Mouse (Mus musculus): ENCODE results near the gene Rsph1. TPM values are rescaled to one million over a fixed set of nuclear protein-coding genes. Genes with fewer than 3 reads are reported as not detected.

Rsph1 gene
- polyA plus RNA-seq, 1 experiment from 2014 or later, result 2.4 TPM

DNA sequence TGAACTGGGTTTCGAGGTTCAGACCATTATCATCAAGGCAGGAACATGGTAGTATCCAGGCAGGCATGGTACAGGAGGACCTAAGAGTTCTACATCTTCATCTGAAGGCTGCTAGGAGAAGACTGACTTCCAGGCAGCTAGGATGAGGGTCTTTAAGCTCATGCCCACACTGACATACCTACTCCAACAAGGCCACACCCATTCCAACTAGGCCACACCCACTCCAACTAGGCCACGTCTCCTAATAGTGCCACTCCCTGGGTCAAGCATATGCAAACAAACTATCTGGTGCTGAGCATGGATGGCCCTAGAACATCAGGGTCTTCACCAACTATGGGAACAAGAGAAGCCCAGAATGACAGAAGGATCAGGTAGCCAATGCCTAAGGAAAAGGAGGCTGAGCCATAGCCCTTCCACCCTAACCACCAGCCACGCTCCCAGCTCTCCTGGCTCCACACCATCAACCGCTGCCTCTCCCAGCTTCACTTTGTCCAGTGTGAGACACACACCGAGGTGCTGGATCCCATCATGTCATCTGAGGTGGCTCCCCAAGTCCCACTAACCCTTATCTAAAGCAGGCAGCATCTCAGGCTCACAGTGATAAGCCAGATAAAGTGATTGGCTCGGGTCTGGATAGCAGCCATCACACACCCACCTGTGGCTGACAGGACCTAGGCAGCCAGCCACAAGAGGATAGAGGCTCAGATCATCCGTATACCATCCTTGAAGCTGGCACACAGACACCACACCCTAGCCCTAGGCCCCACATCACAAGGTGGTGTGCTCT, 38.8 kb downstream of the Rsph1 start:
- Histone ChIP-seq H3K4me1 (no peaks in the 10 kb centered on the region), H3K36me3 (no peaks in the 10 kb centered on the region), H3K27ac (no peak overlapping the region), H3K27me3 (no peaks in the 10 kb centered on the region), H3K9ac (no peak overlapping the region), H3K4me2 (no peak overlapping the region), H3K4me3 (replicated peaks) (no peak overlapping the region), H3K9me3 (replicated peaks) (no peaks in the 10 kb centered on the region)
- ATAC-seq (replicated peaks; ENCODE audit: low FRiP score), result no peak
- 84% methylated on average over 7 of the region's 7 CpGs for WGBS

DNA sequence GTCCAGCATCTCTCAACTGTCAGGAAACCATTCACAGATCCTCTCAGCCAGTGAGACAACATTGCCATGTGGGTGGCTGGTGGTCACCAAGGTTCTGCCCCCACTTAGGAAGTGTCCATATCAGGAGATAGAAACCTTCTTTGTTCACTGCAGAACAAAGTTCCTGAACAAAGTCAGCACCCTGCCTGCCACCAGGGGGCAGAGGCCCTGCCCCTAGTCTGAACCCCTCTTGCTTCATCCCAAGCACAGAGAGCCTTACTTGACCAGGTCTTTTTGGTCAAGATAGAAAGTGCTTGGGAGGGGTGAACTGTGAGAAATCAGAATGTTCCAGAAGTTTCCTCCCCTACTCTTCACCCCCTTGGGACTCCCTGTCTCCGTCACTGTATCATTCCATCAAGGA, 41.3 kb downstream of the Rsph1 start:
- H3K4me2 ChIP-seq, result no peak overlapping the region
- no peaks in the 10 kb centered on the region for H3K4me1 ChIP-seq
- no peaks in the 10 kb centered on the region for H3K36me3 ChIP-seq
- no peak overlapping the region for H3K4me3 ChIP-seq (replicated peaks)
- H3K27ac ChIP-seq, result no peak overlapping the region
- ATAC-seq (replicated peaks; ENCODE audit: low FRiP score), result no peak
- no peaks in the 10 kb centered on the region for H3K27me3 ChIP-seq
- no peak overlapping the region for H3K9ac ChIP-seq
- H3K9me3 ChIP-seq (replicated peaks), result no peaks in the 10 kb centered on the region
- 92% methylated on average over 1 of the region's 1 CpGs for WGBS

DNA sequence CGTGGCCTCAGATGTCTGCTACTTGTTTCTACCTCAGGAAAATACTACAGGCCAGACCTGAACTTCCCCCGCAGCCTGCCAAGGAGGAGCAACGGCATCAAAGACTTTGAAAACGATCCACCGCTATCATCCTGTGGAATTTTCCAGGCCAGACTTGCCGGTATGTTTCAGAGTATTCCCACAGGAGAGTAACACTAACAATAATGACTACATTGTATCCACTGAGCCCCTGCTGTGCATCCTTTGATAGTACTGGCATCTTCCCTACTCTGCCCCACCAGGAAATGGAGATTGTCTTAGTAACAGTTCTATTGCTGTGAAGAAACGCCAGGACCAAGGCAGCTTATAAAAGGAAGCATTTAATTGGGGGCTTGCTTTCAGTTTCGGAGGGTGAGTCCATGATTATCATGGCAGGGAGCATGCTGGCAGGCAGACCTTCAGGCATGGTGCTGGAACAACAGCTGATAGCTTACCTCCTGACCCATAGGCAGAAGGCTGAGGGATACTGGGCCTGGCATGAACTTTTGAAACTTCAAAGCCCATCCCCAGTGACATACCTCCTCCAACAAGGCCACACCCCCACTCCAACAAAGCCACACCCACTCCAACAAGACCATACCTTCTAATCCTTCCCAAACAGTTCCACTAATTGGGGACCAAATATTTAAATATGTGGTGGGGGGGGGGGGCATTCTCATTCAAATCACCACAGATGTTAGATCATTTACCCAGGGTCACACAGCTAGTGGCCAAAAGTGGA, 44.8 kb downstream of the Rsph1 start:
- no peak overlapping the region for H3K27ac ChIP-seq
- no peaks in the 10 kb centered on the region for H3K4me1 ChIP-seq
- H3K9ac ChIP-seq, result no peak overlapping the region
- H3K27me3 ChIP-seq, result no peaks in the 10 kb centered on the region
- no peak overlapping the region for H3K4me3 ChIP-seq (replicated peaks)
- no peaks in the 10 kb centered on the region for H3K9me3 ChIP-seq (replicated peaks)
- no peak overlapping the region for H3K4me2 ChIP-seq
- ATAC-seq (replicated peaks; ENCODE audit: low FRiP score), result no peak
- H3K36me3 ChIP-seq, result no peaks in the 10 kb centered on the region
- WGBS, result 51% methylated on average over 8 of the region's 8 CpGs

DNA sequence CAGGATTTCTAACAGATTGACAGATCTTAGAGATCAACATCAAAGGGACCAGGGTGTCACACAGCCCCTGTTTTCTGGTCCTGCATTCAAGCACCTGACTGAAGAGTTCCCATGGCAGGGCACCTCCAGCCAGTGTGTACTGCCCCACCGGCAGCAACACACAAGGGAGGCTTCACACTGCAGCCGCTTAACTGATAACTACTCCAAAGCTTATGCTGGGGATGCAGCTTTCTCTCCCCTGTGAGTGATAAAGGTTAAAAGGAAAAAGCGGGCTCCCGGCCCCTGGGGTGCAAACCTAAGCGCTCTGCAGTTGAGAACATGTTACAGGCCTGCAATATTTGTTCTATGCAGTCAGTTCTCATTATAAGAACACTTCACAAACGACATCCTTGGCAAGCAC, 45.4 kb downstream of the Rsph1 start:
- Histone ChIP-seq H3K27me3 (no peaks in the 10 kb centered on the region), H3K9me3 (replicated peaks) (no peaks in the 10 kb centered on the region), H3K4me3 (replicated peaks) (no peak overlapping the region), H3K27ac (no peak overlapping the region), H3K9ac (no peak overlapping the region), H3K4me1 (no peaks in the 10 kb centered on the region), H3K36me3 (no peaks in the 10 kb centered on the region), H3K4me2 (no peak overlapping the region)
- WGBS, result 65% methylated on average over 6 of the region's 6 CpGs
- no peak for ATAC-seq (replicated peaks; ENCODE audit: low FRiP score)

DNA sequence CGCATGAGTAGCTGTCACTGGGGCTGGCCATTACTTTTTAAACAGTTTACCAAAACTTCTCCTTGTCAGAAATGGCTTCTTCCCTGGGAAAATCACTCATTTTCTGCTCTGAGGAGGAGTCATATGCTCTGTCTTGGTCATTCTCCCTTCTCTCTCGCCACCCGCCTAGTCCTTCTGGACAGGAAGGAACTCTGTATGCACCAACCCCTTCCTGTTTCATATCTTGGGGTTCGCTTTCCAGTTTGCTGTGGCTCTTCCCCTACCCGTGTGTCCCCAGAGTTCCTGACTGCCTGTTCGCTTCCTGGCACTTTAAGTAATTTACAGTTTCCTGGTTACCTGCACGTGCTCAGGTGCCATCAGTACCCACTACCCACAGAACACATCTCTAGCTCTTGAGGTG, 50.3 kb downstream of the Rsph1 start:
- WGBS, result 81% methylated on average over 7 of the region's 7 CpGs

DNA sequence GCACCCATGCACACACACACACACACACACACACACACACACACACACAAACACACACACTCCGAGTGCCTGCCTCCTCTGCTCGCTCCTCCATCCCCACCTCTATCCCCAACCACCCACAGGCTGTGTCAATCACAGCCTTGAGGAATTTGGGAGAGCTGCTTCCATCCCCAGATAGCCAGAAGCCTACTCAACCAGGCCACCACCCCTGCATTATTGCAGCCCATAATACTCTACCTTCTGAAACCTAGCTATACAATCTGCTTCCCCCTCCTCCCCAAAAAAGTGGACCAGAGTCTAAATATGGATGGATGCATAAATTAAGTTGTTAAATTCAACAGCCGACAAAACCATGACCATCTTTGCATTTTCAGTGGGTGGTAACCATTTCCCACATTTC, 50.8 kb downstream of the Rsph1 start:
- Histone ChIP-seq H3K27ac (no peak overlapping the region), H3K9me3 (replicated peaks) (no peaks in the 10 kb centered on the region), H3K27me3 (no peaks in the 10 kb centered on the region), H3K4me3 (replicated peaks) (no peak overlapping the region), H3K36me3 (no peaks in the 10 kb centered on the region), H3K9ac (no peak overlapping the region), H3K4me2 (no peak overlapping the region), H3K4me1 (peaks cover 10% of the 10 kb centered on the region; the same call in 1 of the 2 replicates)
- WGBS, result 72% methylated on average over 3 of the region's 3 CpGs
- no peak for ATAC-seq (replicated peaks; ENCODE audit: low FRiP score)

More for the DNA sequence above, 50.3 kb downstream of the Rsph1 start:
- no peak overlapping the region for H3K27ac ChIP-seq
- no peak for ATAC-seq (replicated peaks; ENCODE audit: low FRiP score)
- no peaks in the 10 kb centered on the region for H3K27me3 ChIP-seq
- H3K4me1 ChIP-seq, result peaks cover 6% of the 10 kb centered on the region; the same call in 1 of the 2 replicates
- no peak overlapping the region for H3K4me2 ChIP-seq
- H3K36me3 ChIP-seq, result no peaks in the 10 kb centered on the region
- H3K9ac ChIP-seq, result no peak overlapping the region
- H3K9me3 ChIP-seq (replicated peaks), result no peaks in the 10 kb centered on the region
- no peak overlapping the region for H3K4me3 ChIP-seq (replicated peaks)

DNA sequence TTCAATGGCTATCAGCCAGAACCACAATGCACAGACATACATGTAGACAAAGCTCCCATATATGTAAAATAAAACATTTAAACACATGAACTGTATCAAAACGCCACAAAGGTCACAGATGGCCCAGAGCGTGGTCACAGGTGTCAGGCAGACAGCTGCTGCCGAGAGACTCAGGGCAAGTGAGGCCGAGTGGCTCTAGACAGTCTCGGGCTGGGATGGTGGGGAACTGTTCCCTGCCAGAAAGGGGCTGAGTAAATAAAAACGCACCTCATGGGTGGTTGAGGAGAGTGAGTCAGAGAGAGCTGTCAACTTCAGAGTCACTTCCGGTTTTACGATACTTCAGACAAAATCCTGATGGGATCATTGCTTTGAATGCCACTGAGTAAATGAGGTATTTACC, 52.6 kb downstream of the Rsph1 start:
- ATAC-seq (replicated peaks; ENCODE audit: low FRiP score), result no peak
- Histone ChIP-seq H3K36me3 (no peaks in the 10 kb centered on the region), H3K27ac (no peak overlapping the region), H3K9me3 (replicated peaks) (no peaks in the 10 kb centered on the region), H3K27me3 (no peaks in the 10 kb centered on the region), H3K4me2 (no peak overlapping the region), H3K4me3 (replicated peaks) (no peak overlapping the region), H3K4me1 (peaks cover 10% of the 10 kb centered on the region; the same call in 1 of the 2 replicates), H3K9ac (no peak overlapping the region)
- WGBS, result 65% methylated on average over 8 of the region's 8 CpGs

DNA sequence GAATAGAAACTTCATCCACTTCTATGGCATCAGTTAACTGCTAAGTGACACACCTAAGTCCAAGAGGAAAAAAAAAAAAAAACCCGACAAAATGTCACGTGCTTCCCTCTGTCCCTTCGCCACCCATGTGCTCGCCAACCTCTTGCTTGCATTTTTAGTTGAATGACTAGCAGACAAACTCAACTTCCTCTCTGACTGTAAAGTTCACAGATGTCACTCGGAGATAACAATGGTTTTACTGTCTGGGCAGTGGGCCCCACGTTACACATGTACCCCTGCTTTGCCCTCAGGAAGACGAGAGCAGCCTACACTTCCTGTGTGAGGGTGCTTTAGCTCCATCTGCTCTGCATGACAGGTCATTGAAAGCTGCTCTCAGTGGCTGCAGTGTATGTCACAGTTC, 53.3 kb downstream of the Rsph1 start:
- Histone ChIP-seq H3K27me3 (no peaks in the 10 kb centered on the region), H3K4me1 (peaks cover 10% of the 10 kb centered on the region; the same call in 1 of the 2 replicates), H3K4me3 (replicated peaks) (no peak overlapping the region), H3K9me3 (replicated peaks) (no peaks in the 10 kb centered on the region), H3K36me3 (no peaks in the 10 kb centered on the region), H3K27ac (no peak overlapping the region), H3K9ac (no peak overlapping the region), H3K4me2 (no peak overlapping the region)
- 52% methylated on average over 7 of the region's 7 CpGs for WGBS
- ATAC-seq (replicated peaks; ENCODE audit: low FRiP score), result no peak

DNA sequence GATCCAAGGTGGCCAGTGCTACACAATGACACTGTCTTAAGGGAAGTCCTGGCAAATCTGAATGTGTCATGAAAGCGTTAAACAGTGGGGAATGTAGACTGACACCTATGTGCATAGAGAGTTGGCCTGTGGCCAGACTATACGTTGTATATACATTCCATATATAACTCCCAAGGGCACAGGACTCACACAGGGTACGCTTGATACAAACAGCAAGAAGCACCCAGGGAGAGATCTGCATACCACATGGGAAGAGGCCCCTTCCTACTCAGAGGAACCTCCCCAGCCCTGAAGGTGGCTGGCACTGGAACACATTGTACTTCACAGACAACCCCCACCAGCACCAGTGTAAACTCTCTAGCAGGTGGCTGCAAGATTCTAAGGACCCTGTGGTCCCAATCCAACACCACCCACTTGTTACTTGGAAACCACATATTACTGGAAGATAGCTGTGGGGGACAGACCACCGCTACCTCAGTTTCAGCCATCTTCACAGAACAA, 54.3 kb downstream of the Rsph1 start:
- H3K4me3 ChIP-seq (replicated peaks), result no peak overlapping the region
- no peak overlapping the region for H3K27ac ChIP-seq
- H3K9me3 ChIP-seq (replicated peaks), result no peaks in the 10 kb centered on the region
- ATAC-seq (replicated peaks; ENCODE audit: low FRiP score), result no peak
- H3K4me2 ChIP-seq, result no peak overlapping the region
- H3K9ac ChIP-seq, result no peak overlapping the region
- H3K27me3 ChIP-seq, result no peaks in the 10 kb centered on the region
- 74% methylated on average over 4 of the region's 4 CpGs for WGBS
- H3K36me3 ChIP-seq, result no peaks in the 10 kb centered on the region
- H3K4me1 ChIP-seq, result peaks cover 10% of the 10 kb centered on the region; the same call in 1 of the 2 replicates

DNA sequence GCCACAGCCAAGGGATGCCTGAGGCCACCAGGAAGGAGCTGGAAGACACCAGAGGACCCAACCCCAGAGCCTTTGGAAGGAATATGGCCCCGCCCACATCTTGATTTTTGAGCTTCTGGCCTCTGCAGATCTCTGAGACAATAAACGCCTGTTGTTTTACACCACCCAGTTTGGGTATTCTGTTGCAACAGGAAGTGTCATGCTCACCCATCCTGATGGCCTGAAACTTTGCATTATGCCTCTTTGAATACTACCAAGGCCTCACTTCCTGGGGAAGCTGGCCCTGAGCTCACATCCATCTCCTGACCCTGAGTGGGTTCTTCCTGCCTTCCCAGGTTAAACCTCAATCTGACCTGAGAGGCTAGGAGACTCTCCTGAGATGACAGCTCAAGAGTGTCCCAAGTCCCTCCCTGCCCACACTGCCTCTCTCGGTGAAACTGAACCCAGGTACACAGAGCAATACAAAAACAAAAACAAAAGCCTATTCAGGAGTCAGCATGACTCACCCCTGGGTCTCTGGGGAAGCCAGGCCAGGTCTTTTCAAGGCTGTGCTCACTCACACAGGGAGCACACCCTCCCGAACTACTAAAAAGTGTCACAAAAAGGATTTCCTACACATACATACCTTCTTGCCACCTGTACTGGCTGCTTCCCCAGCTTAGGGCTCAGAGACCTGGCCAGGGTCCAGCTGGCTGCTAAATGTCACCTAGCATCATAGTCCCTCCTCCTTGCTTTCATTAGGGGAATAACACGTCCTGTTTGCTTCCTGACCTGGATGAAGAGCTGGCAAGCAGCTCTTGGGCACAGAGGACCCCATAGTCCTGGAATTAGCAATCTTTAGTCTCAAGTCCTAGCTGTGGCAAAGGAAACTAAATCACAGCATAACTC, 60.9 kb downstream of the Rsph1 start:
- Histone ChIP-seq H3K4me2 (no peak overlapping the region), H3K36me3 (no peaks in the 10 kb centered on the region), H3K4me3 (replicated peaks) (no peak overlapping the region), H3K27me3 (no peaks in the 10 kb centered on the region), H3K4me1 (peaks cover 6% of the 10 kb centered on the region; the same call in 1 of the 2 replicates), H3K9me3 (replicated peaks) (no peaks in the 10 kb centered on the region), H3K27ac (peak overlapping the region; percentile 63), H3K9ac (no peak overlapping the region)
- WGBS, result 38% methylated on average over 5 of the region's 5 CpGs
- no peak for ATAC-seq (replicated peaks; ENCODE audit: low FRiP score)

DNA sequence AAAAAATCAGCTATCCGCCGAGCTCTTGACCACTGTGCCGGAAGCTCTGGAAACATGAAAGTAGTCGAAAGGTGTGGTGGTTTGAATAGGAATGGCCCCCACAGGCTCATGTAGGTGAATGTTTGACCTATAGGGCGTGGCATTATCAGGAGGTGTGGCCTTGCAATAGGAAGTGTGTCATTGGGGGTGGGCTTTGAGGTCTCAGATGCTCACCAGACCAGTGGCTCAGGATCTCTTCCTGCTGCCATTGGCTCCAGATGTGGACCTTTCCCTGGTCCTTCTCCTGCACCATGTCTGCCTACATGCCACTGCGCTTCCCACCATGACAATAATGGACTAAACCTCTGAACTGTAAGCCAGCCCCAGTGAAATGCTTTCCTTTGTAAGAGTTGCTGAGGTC, 65.3 kb downstream of the Rsph1 start:
- no peak overlapping the region for H3K27ac ChIP-seq
- ATAC-seq (replicated peaks; ENCODE audit: low FRiP score), result no peak
- 92% methylated on average over 6 of the region's 6 CpGs for WGBS

More for the DNA sequence above, 65.3 kb downstream of the Rsph1 start:
- H3K9ac ChIP-seq, result no peak overlapping the region
- no peak overlapping the region for H3K4me2 ChIP-seq
- H3K27me3 ChIP-seq, result no peaks in the 10 kb centered on the region
- H3K9me3 ChIP-seq (replicated peaks), result no peaks in the 10 kb centered on the region
- H3K4me1 ChIP-seq, result peaks cover 12% of the 10 kb centered on the region; the same call in 1 of the 2 replicates
- H3K4me3 ChIP-seq (replicated peaks), result no peak overlapping the region
- no peaks in the 10 kb centered on the region for H3K36me3 ChIP-seq
